Comparison of ENCODE assay signal across 8 mouse cellular contexts in the genomic region with DNA sequence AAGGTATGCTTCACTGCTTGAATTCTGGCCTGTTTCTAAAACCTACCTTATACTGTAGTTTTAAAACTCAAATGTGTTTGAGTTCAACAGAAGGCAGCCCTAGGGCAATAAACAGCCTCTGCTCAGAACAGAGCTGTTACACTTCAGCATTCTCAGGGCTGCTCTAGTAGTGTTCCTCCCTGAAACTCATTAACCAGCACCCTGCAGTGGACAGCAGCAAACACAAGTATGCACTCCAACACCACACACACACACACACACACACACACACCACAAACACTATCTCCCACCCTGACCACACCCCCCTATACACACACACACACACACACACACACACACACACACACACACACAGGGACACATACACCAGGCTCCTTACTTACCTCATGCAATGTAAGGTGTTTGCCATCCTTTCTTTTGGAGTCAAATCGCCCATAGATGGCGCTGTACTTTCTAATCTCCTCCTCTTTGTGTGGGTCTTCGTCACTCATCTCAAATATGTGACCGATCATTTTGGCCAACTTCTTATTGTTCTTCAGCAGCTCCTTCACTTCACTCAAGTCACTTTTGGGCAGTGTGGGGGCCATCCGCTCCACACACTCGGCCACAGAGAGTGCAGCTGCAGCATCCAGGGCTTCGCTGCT. TPM values are rescaled to one million over a fixed set of nuclear protein-coding genes. Genes with fewer than 3 reads are reported as not detected.
DNase-seq lines count a peak whose midpoint lies in the region; ATAC-seq lines count a peak whose summit lies in the region.

No protein-coding gene starts in this region.

- no peaks in the 10 kb centered on the region for H3K27me3 ChIP-seq in forebrain, embryonic 13.5 days
- H3K27me3 ChIP-seq in forebrain, embryonic 10.5 days (ENCODE audit: poor library complexity, severe bottlenecking) = no peaks in the 10 kb centered on the region
- H3K27me3 ChIP-seq in embryonic facial prominence, embryonic 12.5 days = no peaks in the 10 kb centered on the region

- no peak overlapping the region for H3K27ac ChIP-seq in forebrain, embryonic 13.5 days
- no peak overlapping the region for H3K27ac ChIP-seq in forebrain, embryonic 10.5 days
- H3K27ac ChIP-seq in embryonic facial prominence, embryonic 12.5 days = no peak overlapping the region

- 68% methylated on average over 7 of the region's 7 CpGs for WGBS in forebrain, embryonic 13.5 days
- WGBS in forebrain, embryonic 10.5 days = 67% methylated on average over 7 of the region's 7 CpGs
- WGBS in embryonic facial prominence, embryonic 12.5 days = 68% methylated on average over 7 of the region's 7 CpGs

- no peak overlapping the region for H3K4me3 ChIP-seq in forebrain, embryonic 13.5 days
- no peak overlapping the region for H3K4me3 ChIP-seq in forebrain, embryonic 10.5 days
- H3K4me3 ChIP-seq in embryonic facial prominence, embryonic 12.5 days = no peak overlapping the region

- peaks cover 8% of the 10 kb centered on the region; the same call in 1 of the 2 replicates for H3K36me3 ChIP-seq in forebrain, embryonic 13.5 days (ENCODE audit: poor library complexity, severe bottlenecking)
- no peaks in the 10 kb centered on the region for H3K36me3 ChIP-seq in forebrain, embryonic 10.5 days (replicated peaks)
- H3K36me3 ChIP-seq in embryonic facial prominence, embryonic 12.5 days = peaks cover 3% of the 10 kb centered on the region; the same call in 1 of the 2 replicates

- no peak for DNase-seq in forebrain, embryonic 10.5 days (ENCODE audit: extremely low spot score, low spot score)
- DNase-seq in CD4-positive, CD25-positive, alpha-beta regulatory T cell, adult 2 months (ENCODE audit: low read depth, low spot score) = peak; percentile 63
- DNase-seq in lung, postnatal 25 days (ENCODE audit: low spot score) = peak; percentile 10
- no peak for DNase-seq in left cerebral cortex, postnatal 25 days (ENCODE audit: low spot score in 2 of 2)
- no peak for DNase-seq in gastrocnemius, adult 18-20 months (ENCODE audit: low spot score)
- DNase-seq in ovary, postnatal 14 days (ENCODE audit: low spot score) = no peak

- H3K4me1 ChIP-seq in forebrain, embryonic 13.5 days = no peaks in the 10 kb centered on the region
- H3K4me1 ChIP-seq in forebrain, embryonic 10.5 days = no peaks in the 10 kb centered on the region
- no peaks in the 10 kb centered on the region for H3K4me1 ChIP-seq in embryonic facial prominence, embryonic 12.5 days

- ATAC-seq in forebrain, embryonic 13.5 days = peak; percentile 59; the same call in 1 of the 2 replicates
- ATAC-seq in embryonic facial prominence, embryonic 12.5 days (ENCODE audit: insufficient number of reproducible peaks, insufficient read depth, low FRiP score, low TSS enrichment) = peak; percentile 69; the same call in 1 of the 2 replicates

- H3K9me3 ChIP-seq in forebrain, embryonic 13.5 days (replicated peaks) = 0 out of 2 replicates have a peak, but pooled peaks cover 4% of the 10 kb centered on the region
- H3K9me3 ChIP-seq in forebrain, embryonic 10.5 days = no peaks in the 10 kb centered on the region
- no peaks in the 10 kb centered on the region for H3K9me3 ChIP-seq in embryonic facial prominence, embryonic 12.5 days

- H3K4me2 ChIP-seq in forebrain, embryonic 13.5 days = no peak overlapping the region
- no peak overlapping the region for H3K4me2 ChIP-seq in embryonic facial prominence, embryonic 12.5 days (replicated peaks)

- intact Hi-C loops in left cerebral cortex, postnatal 25 days (cut with DNase I) = loop anchor here (10.0 kb wide), 2 partner anchors 235 to 345 kb away; partner anchors contain the start of gene Mfsd6

- H3K9ac ChIP-seq in forebrain, embryonic 13.5 days = no peak overlapping the region
- no peak overlapping the region for H3K9ac ChIP-seq in embryonic facial prominence, embryonic 12.5 days

RNA-seq across cellular contexts. Expression of gene Nab1, which starts 10.8 kb away (rescaled TPM):
- polyA plus RNA-seq in forebrain, embryonic 13.5 days (2015; fragmentation: Nextera tagmentation; extraction: Ambion mirVana) = 8.5 and 10.4 TPM in 2 replicates
- polyA plus RNA-seq in forebrain, embryonic 10.5 days (2016; fragmentation: Nextera tagmentation; extraction: Ambion mirVana) = 2.7 and 3.8 TPM in 2 replicates
- polyA plus RNA-seq in embryonic facial prominence, embryonic 12.5 days (2016; fragmentation: Nextera tagmentation; extraction: Ambion mirVana) = 10.2 and 10.4 TPM in 2 replicates
- total RNA-seq in left cerebral cortex, postnatal 25 days (2021) = 10 to 100 TPM; 25.6 to 26.2 TPM
- 1 to 10 TPM; 8.3 to 9.8 TPM for total RNA-seq in gastrocnemius, adult 18-20 months (2021)

Comparison
In these comparisons a context has a peak if more than half of its experiments do, and no peak if none do; other contexts are left out.
1. DNase-seq: peak in CD4-positive, CD25-positive, alpha-beta regulatory T cell, adult 2 months (single experiment) and lung, postnatal 25 days (single experiment); none in forebrain, embryonic 10.5 days (single experiment), left cerebral cortex, postnatal 25 days (0 of 2), gastrocnemius, adult 18-20 months (single experiment) and ovary, postnatal 14 days (single experiment).